Mouse (Mus musculus): Measurements from ENCODE around the gene Ssty1.
"Not testable (repeated sequence)": the region's sequence is repeated elsewhere in the genome, so short reads cannot be mapped to it uniquely, and the experiment has no call there.

Ssty1 gene

GRCm38 (mm10) chrY:18088816-18089215, at the start of gene Ssty1:
Gene Ssty1 (plus strand): TSS chrY:18089116.
- DNase-seq (ENCODE audit: low spot score in 2 of 2) = not testable (repeated sequence)

- not testable (repeated sequence) for DNase-seq (ENCODE audit: low spot score in 2 of 2)
Observed at GRCm38 (mm10) chrY:18061712-18062111, 27.2 kb upstream of the Ssty1 start, which contains the start of gene Gm21764. Gene Gm21764 (minus strand): TSS chrY:18061812.
